Mouse (Mus musculus) hindbrain, postnatal 0 days (tissue): ENCODE data around the gene Psmb6. TPM values are rescaled to one million over a fixed set of nuclear protein-coding genes. Genes with fewer than 3 reads are reported as not detected.

Experiments
- ATAC-seq: fragments of 200-750 bp; cut with Nextera tagmentation; 2 replicates; pipeline ENCODE4 v1.8.0; 2017; ENCODE audit warnings: mild to moderate bottlenecking, moderate TSS enrichment, moderate library complexity
- DNase-seq: peaks from one replicate; pipeline ENCODE4 v3.0.0-alpha.2; 2015; ENCODE audit warnings: low spot score
- H3K27ac ChIP-seq: fragments of 300-500 bp; sonication (generic); 2 replicates; pipeline ENCODE4 v1.5.1; 2014; ENCODE audit warnings: mild to moderate bottlenecking
- H3K27me3 ChIP-seq: fragments of 300-500 bp; sonication (generic); 2 replicates; pipeline ENCODE4 v1.6.1; 2014; ENCODE audit warnings: low read length, mixed read lengths; ENCODE audit not compliant: insufficient read depth
- H3K36me3 ChIP-seq: fragments of 300-500 bp; sonication (generic); 2 replicates; pipeline ENCODE4 v1.6.1; 2014; ENCODE audit warnings: low read length, mixed read lengths; ENCODE audit not compliant: insufficient read depth
- H3K4me1 ChIP-seq: fragments of 300-500 bp; sonication (generic); 2 replicates; pipeline ENCODE4 v1.6.1; 2014; ENCODE audit warnings: antibody characterized with exemption, low read length, mixed read lengths; ENCODE audit not compliant: insufficient read depth
- H3K4me2 ChIP-seq: fragments of 300-500 bp; sonication (generic); 2 replicates; pipeline ENCODE4 v1.6.1; 2014; ENCODE audit warnings: low read depth, mild to moderate bottlenecking, low read length, moderate library complexity, mixed read lengths
- H3K4me3 ChIP-seq: fragments of 300-500 bp; sonication (generic); 2 replicates; pipeline ENCODE4 v1.5.1; 2014; ENCODE audit warnings: low read length
- H3K9ac ChIP-seq: fragments of 300-500 bp; sonication (generic); replicated peaks from 2 replicates; pipeline ENCODE4 v1.6.1; 2014; ENCODE audit warnings: mild to moderate bottlenecking, low read length, moderate library complexity, mixed read lengths
- H3K9me3 ChIP-seq: fragments of 300-500 bp; sonication (generic); 2 replicates; pipeline ENCODE4 v1.6.1; 2016; ENCODE audit warnings: low read length, mixed read lengths
- CTCF ChIP-seq: IDR thresholded peaks from 2 replicates; pipeline ENCODE4 v1.5.1; 2016; ENCODE audit warnings: antibody characterized with exemption, control low read depth, low read depth
- WGBS: fragments of 180-500 bp; shearing (Covaris S2); extraction: QIAGEN DNeasy Blood & Tissue Kit; methylation state at CpG from one replicate; pipeline ENCODE4 v1.1.7; 2014; 5-methylcytosine and 5-hydroxymethylcytosine counted together
- polyA plus RNA-seq: library from polyadenylated mRNA; unstranded; fragments of >200 nt; fragmentation: Nextera tagmentation; extraction: Ambion mirVana; gene quantifications from 2 replicates; pipeline ENCODE4 v1.2.1, GENCODE M21; 2015
- total RNA-seq: library from RNA; depleted of rRNA; stranded (reverse); fragments of >200 nt; gene quantifications from 2 replicates; pipeline ENCODE4 v1.2.3, GENCODE M21; 2014

The Psmb6 gene
- total and polyA plus RNA-seq, 2 experiments from 2014 or later, result 504 to 887 TPM

DNA sequence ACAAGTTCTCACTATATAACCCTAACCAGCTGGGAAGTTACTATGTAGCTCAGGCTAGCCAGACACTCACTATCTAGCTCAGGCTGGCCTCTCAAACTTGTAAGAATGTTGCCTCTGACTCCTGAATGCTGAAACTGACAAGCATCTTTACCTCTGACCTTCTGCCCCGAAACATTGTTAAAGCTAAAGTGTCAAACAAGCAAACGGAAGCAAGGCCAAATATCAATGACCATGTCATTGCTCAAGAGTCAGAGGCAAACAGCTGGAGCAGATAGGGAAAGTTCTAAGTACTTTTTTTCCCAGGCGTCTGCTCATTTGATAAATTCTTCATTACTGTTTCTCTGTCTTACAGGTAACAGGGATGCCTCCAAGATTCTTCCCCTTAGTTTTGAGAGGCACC is 23.1 kb upstream of the Psmb6 start:
- Histone ChIP-seq H3K4me3 (no peak overlapping the region), H3K9me3 (no peaks in the 10 kb centered on the region), H3K27me3 (no peaks in the 10 kb centered on the region), H3K36me3 (no peaks in the 10 kb centered on the region), H3K27ac (no peak overlapping the region), H3K4me2 (no peak overlapping the region), H3K4me1 (no peaks in the 10 kb centered on the region), H3K9ac (no peak overlapping the region)
- DNase-seq (no peak), ATAC-seq (no peak)
- no peak for TF ChIP-seq CTCF
- WGBS, result 67% methylated on average over 3 of the region's 3 CpGs

DNA sequence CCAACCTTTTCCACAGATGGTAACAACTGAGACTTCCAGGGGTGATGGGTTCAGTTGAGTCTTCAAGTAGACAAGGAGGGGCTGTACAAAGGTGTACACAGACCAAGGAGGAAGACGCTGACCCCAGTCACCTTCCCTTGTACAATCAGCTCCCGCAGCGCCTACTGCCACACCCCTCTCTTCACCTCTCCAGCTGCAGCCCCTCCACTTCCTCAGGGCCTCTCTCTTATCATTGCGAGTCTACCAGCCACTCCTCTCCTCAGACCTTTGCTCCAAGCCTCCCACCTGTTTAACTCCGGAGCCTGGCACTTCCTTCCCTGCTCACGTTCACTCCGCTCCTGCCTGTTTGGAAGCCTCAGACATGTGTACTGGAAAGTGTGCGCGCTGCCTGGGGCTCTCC is 20.2 kb upstream of the Psmb6 start, which contains the start of gene Tm4sf5:
Tm4sf5 (plus strand) TSS at position 275 of the 400 bp plus-strand sequence.
- no peaks in the 10 kb centered on the region for H3K36me3 ChIP-seq
- no peak within 1 kb of the TSS for H3K4me2 ChIP-seq
- H3K4me1 ChIP-seq, result 0 out of 2 replicates have a peak, but pooled peaks cover 5% of the 10 kb centered on the region
- TF ChIP-seq CTCF, result no peak
- no peaks in the 10 kb centered on the region for H3K27me3 ChIP-seq
- H3K4me3 ChIP-seq, result no peak within 1 kb of the TSS
- no peaks in the 10 kb centered on the region for H3K9me3 ChIP-seq
- no peak for ATAC-seq
- no peak within 1 kb of the TSS for H3K9ac ChIP-seq
- DNase-seq, result no peak
- no peak within 1 kb of the TSS for H3K27ac ChIP-seq
- 80% methylated on average over 9 of the region's 9 CpGs for WGBS

DNA sequence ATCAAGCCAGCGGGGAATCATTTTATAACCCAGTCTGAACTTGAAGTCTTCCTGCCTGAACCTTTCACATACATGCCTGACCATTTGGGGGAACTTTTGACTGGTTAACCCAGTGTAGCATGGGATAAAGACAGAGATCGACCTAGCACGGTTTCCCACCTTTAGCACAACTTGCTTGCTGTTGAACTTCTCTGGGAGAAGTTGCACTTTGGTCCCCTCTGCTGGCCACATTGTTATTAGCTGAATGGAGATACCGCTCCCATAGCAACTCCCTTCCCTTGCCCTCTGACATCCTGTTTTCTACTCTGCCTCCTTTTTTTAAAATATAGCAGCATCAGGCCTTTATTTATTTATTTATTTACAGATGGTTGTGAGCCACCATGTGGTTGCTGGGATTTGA is 18.8 kb upstream of the Psmb6 start:
- H3K36me3 ChIP-seq, result no peaks in the 10 kb centered on the region
- no peaks in the 10 kb centered on the region for H3K27me3 ChIP-seq
- no peak for ATAC-seq
- DNase-seq, result peak; percentile 70
- H3K9ac ChIP-seq, result no peak overlapping the region
- no peak overlapping the region for H3K27ac ChIP-seq
- H3K4me1 ChIP-seq, result 0 out of 2 replicates have a peak, but pooled peaks cover 6% of the 10 kb centered on the region
- no peaks in the 10 kb centered on the region for H3K9me3 ChIP-seq
- no peak overlapping the region for H3K4me2 ChIP-seq
- 29% methylated on average over 4 of the region's 4 CpGs for WGBS
- TF ChIP-seq CTCF, result peak; percentile 76
- no peak overlapping the region for H3K4me3 ChIP-seq

DNA sequence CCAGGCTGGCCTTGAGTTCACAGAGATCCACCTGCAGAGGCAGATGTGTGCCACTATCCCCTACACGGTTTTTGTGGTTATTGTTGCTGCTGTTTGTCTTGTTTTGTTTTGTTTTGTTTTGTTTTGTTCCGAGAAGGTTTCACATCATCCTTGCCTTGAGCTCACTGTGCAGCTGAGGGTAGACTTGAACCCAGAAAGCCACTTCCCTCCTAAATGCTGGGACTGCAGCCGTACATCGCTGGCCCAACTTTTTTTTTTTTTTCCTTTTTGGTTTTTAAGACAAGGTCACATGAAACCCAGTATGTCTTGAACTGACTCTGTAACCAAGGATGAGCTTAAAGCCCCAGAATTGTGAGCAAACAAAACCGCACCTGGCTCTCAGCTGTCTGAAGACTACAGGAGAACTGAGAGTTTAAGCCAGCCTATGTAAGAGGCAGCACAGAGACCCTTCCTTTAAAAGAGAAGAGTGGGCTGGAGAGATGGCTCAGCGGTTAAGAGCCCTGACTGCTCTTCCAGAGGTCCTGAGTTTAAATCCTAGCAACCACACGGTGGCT is 18.1 kb upstream of the Psmb6 start:
- Histone ChIP-seq H3K27ac (no peak overlapping the region), H3K36me3 (no peaks in the 10 kb centered on the region), H3K4me1 (0 out of 2 replicates have a peak, but pooled peaks cover 6% of the 10 kb centered on the region), H3K4me3 (no peak overlapping the region), H3K4me2 (no peak overlapping the region), H3K9me3 (no peaks in the 10 kb centered on the region), H3K9ac (no peak overlapping the region), H3K27me3 (no peaks in the 10 kb centered on the region)
- WGBS, result 69% methylated on average over 7 of the region's 7 CpGs
- no peak for DNase-seq
- no peak for ATAC-seq
- TF ChIP-seq CTCF, result no peak

DNA sequence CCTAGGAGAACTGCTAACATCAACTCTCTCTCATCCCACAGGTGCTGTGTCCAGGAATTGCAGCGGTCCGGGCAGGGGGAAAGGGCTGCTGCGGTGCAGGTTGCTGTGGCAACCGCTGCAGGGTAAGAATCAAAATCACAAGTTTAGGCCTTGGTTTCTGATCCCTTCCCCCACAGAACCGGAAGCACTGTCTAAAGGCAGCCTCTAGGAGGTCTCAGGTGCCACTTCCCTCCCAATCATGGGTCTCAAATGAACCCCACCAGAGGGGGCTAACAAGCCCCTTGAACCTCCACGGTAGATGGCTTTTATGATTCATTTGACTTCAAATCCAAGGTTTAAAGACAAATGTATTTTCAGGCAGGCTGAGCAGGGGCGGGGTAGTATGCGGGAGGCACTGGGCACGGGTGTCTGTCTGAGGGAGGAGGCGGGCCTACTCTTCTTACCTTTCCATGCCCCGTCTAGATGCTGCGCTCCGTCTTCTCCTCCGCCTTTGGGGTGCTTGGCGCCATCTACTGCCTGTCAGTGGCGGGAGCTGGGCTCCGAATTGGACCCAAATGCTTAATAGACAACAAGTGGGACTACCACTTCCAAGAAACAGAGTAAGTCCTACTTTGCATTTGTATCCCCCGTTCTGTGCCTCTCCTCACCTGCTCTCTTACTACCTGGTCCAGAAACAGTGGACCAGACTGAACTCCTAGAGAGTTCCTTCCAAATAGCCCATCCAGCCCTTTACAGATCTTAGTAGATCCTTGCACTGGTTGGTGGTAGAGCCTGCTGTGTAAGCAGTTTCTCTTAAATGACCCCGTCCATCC is 15.2 kb upstream of the Psmb6 start:
- ATAC-seq, result peak; percentile 88
- H3K27ac ChIP-seq, result no peak overlapping the region; the same call in 1 of the 2 replicates

DNA sequence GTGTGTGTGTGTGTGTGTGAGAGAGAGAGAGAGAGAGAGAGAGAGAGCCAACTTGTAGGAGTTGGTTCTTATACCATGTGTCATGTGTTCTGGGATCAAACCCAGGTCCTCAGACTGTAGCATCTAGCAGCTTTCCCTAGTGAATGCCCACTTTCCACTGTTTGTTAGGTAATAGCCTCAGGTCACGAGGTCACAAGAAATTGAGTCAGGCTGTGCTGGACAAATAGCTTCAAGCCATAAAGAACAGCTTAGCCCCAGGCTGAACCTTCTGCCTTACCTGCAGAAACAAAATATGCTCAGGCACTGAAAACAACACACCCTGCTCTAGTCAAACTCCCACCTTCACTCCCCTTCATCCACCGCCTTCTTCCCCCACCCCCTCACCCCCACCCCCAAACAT is 13.9 kb upstream of the Psmb6 start:
- no peak for DNase-seq
- H3K36me3 ChIP-seq, result no peaks in the 10 kb centered on the region
- no peak overlapping the region for H3K4me2 ChIP-seq
- H3K27me3 ChIP-seq, result no peaks in the 10 kb centered on the region
- no peak overlapping the region for H3K9ac ChIP-seq
- H3K4me3 ChIP-seq, result no peak overlapping the region
- H3K9me3 ChIP-seq, result no peaks in the 10 kb centered on the region
- 0 out of 2 replicates have a peak, but pooled peaks cover 6% of the 10 kb centered on the region for H3K4me1 ChIP-seq
- H3K27ac ChIP-seq, result no peak overlapping the region
- no peak for TF ChIP-seq CTCF
- ATAC-seq, result no peak
- WGBS, result 73% methylated on average over 2 of the region's 2 CpGs

More for the DNA sequence above, 15.2 kb upstream of the Psmb6 start:
- 5% methylated on average over 18 of the region's 19 CpGs for WGBS
- peak overlapping the region; percentile 46 for H3K4me2 ChIP-seq
- no peaks in the 10 kb centered on the region for H3K27me3 ChIP-seq
- H3K9ac ChIP-seq, result 0 out of 2 replicates have a peak overlapping the region, but pooled peaks have one; percentile 9
- no peaks in the 10 kb centered on the region for H3K9me3 ChIP-seq
- no peaks in the 10 kb centered on the region for H3K36me3 ChIP-seq
- H3K4me1 ChIP-seq, result 0 out of 2 replicates have a peak, but pooled peaks cover 6% of the 10 kb centered on the region
- TF ChIP-seq CTCF, result peak; percentile 73
- peak overlapping the region; percentile 13 for H3K4me3 ChIP-seq
- DNase-seq, result peak; percentile 79
